24 mouse cellular contexts compared by ENCODE assay signal in genomic region chr2:58180776-58181175, GRCm38 (mm10). TPM values are rescaled to one million over a fixed set of nuclear protein-coding genes. Genes with fewer than 3 reads are reported as not detected.
DNase-seq lines count a peak whose midpoint lies in the region; ATAC-seq lines count a peak whose summit lies in the region.
"Had no signal": no experiment of that assay in that cellular context is flagged by ENCODE, and none has a peak within 500 bp of the region (broad histone marks: within the 10 kb centered on the region; RNA-seq: fewer than 3 reads in every experiment).

No protein-coding gene starts in this region.

- no peaks in the 10 kb centered on the region for H3K36me3 ChIP-seq in neural tube, embryonic 15.5 days
- H3K36me3 ChIP-seq: embryonic facial prominence, embryonic 13.5 days; embryonic facial prominence, embryonic 15.5 days; forebrain, embryonic 15.5 days; G1E had no signal

- no peak overlapping the region for H3K4me3 ChIP-seq in neural tube, embryonic 15.5 days (replicated peaks)
- H3K4me3 ChIP-seq: embryonic facial prominence, embryonic 13.5 days; embryonic facial prominence, embryonic 15.5 days; erythroblast, embryonic 14.5 days; forebrain, embryonic 13.5 days; forebrain, embryonic 15.5 days had no signal

- no peak overlapping the region for H3K4me2 ChIP-seq in neural tube, embryonic 15.5 days
- H3K4me2 ChIP-seq: embryonic facial prominence, embryonic 13.5 days; embryonic facial prominence, embryonic 15.5 days; forebrain, embryonic 13.5 days; forebrain, embryonic 15.5 days had no signal

- H3K4me1 ChIP-seq in neural tube, embryonic 15.5 days: no peaks in the 10 kb centered on the region
- H3K4me1 ChIP-seq: embryonic facial prominence, embryonic 13.5 days; embryonic facial prominence, embryonic 15.5 days; forebrain, embryonic 13.5 days; forebrain, embryonic 15.5 days had no signal

- H3K27ac ChIP-seq in neural tube, embryonic 15.5 days (replicated peaks): no peak overlapping the region
- H3K27ac ChIP-seq: embryonic facial prominence, embryonic 13.5 days; embryonic facial prominence, embryonic 15.5 days; forebrain, embryonic 13.5 days; forebrain, embryonic 15.5 days had no signal

- H3K27me3 ChIP-seq in neural tube, embryonic 15.5 days (replicated peaks): no peaks in the 10 kb centered on the region
- H3K27me3 ChIP-seq: CH12.LX; embryonic facial prominence, embryonic 13.5 days; embryonic facial prominence, embryonic 15.5 days; forebrain, embryonic 13.5 days; forebrain, embryonic 15.5 days had no signal

- WGBS in neural tube, embryonic 15.5 days: 86% methylated on average over 1 of the region's 1 CpGs

- H3K9ac ChIP-seq in neural tube, embryonic 15.5 days (replicated peaks): no peak overlapping the region
- H3K9ac ChIP-seq: embryonic facial prominence, embryonic 13.5 days; embryonic facial prominence, embryonic 15.5 days; forebrain, embryonic 13.5 days; forebrain, embryonic 15.5 days; forebrain, postnatal 0 days had no signal

- ATAC-seq in neural tube, embryonic 15.5 days (ENCODE audit: low FRiP score): no peak
- ATAC-seq in erythroid progenitor cell, adult 5-6 weeks (replicated peaks; ENCODE audit: low FRiP score, poor library complexity, severe bottlenecking): no peak
- ATAC-seq: CD4-positive, CD25-positive, alpha-beta regulatory T cell, adult 4 months; forebrain, embryonic 13.5 days; forebrain, embryonic 15.5 days; forebrain, postnatal 0 days had no signal

- DNase-seq in 416B (ENCODE audit: low read depth): peak; percentile 56
- DNase-seq in Muller cell, postnatal 12 days (ENCODE audit: inconsistent ontology term): peak; percentile 52
- no peak for DNase-seq in neural tube, embryonic 10.5 days (ENCODE audit: extremely low spot score, low spot score)
- DNase-seq: adrenal gland, adult 2 months; adrenal gland, postnatal 10 days; adrenal gland, postnatal 25 days; cerebellum, adult 11 months; cerebellum, adult 18-20 months; cerebellum, adult 8-10 months; cerebellum, adult 9-11 months; cerebellum, postnatal 14 days; cerebellum, postnatal 36 days; embryo, embryonic 11 days; forebrain, postnatal 0 days had no signal

- no peaks in the 10 kb centered on the region for H3K9me3 ChIP-seq in neural tube, embryonic 15.5 days (replicated peaks)
- H3K9me3 ChIP-seq: embryonic facial prominence, embryonic 13.5 days; embryonic facial prominence, embryonic 15.5 days; forebrain, embryonic 13.5 days; forebrain, embryonic 15.5 days had no signal

RNA-seq across cellular contexts. Expression of gene Cytip, which starts 14.6 kb away (rescaled TPM):
- 0.08 and 4.6 TPM in 2 replicates for polyA plus RNA-seq in neural tube, embryonic 15.5 days (2015; fragmentation: Nextera tagmentation; extraction: Ambion mirVana)
- total RNA-seq in erythroid progenitor cell, adult 5-6 weeks (2015; ENCODE audit: low replicate concordance): 15.9 and 16.3 TPM in 2 replicates
- total RNA-seq in erythroid progenitor cell, adult 5-6 weeks (2017; ENCODE audit: low replicate concordance): 21.9 and 32.7 TPM in 2 replicates
- polyA plus RNA-seq: erythroblast, embryonic 14.5 days; G1E had no signal
